Mouse (Mus musculus): ENCODE data around the gene Ttll6. TPM values are rescaled to one million over a fixed set of nuclear protein-coding genes. Genes with fewer than 3 reads are reported as not detected.
A peak's percentile ranks its signal among the peaks of the same experiment; 100 is the strongest.

Ttll6 gene
- polyA plus RNA-seq, 1 experiment from 2014 or later = not detected

- no peaks in the 10 kb centered on the region for H3K36me3 ChIP-seq
- H3K9me3 ChIP-seq = no peaks in the 10 kb centered on the region
Measured at GRCm38 (mm10) chr11:96168125-96168524, 34.5 kb downstream of the Ttll6 start.

DNA sequence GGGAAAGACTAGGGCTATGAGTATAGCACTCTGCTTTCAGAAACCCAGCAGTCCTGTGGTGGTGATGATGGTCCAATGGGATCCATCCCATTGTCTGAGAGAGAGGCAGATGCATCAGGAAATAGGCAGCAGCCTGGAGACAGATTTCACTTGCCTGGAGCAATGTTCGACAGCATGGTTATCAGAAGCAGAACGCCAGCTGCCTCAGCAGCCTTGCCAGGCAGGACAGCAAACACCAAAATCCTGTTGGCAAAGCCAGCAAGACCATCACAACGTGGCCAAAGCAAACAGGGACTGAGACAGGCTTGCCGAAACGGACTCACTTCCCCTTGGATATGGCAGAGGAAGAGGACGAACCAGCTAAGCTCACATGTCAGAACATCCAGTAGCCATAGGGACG lies 35.4 kb downstream of the Ttll6 start:
- WGBS = 21% methylated on average over 7 of the region's 7 CpGs
- H3K36me3 ChIP-seq = no peaks in the 10 kb centered on the region

More at GRCm38 (mm10) chr11:96168125-96168524, 34.5 kb downstream of the Ttll6 start:
- no peak overlapping the region for H3K27ac ChIP-seq (replicated peaks)
- no peak overlapping the region for H3K4me2 ChIP-seq
- H3K4me1 ChIP-seq = 0 out of 2 replicates have a peak, but pooled peaks cover 4% of the 10 kb centered on the region
- 29% methylated on average over 9 of the region's 9 CpGs for WGBS
- no peak overlapping the region for H3K4me3 ChIP-seq
- ATAC-seq (ENCODE audit: extremely low read depth, insufficient number of reproducible peaks, low FRiP score, low TSS enrichment) = no peak
- no peak overlapping the region for H3K9ac ChIP-seq
- H3K27me3 ChIP-seq (replicated peaks) = peaks cover 100% of the 10 kb centered on the region

DNA sequence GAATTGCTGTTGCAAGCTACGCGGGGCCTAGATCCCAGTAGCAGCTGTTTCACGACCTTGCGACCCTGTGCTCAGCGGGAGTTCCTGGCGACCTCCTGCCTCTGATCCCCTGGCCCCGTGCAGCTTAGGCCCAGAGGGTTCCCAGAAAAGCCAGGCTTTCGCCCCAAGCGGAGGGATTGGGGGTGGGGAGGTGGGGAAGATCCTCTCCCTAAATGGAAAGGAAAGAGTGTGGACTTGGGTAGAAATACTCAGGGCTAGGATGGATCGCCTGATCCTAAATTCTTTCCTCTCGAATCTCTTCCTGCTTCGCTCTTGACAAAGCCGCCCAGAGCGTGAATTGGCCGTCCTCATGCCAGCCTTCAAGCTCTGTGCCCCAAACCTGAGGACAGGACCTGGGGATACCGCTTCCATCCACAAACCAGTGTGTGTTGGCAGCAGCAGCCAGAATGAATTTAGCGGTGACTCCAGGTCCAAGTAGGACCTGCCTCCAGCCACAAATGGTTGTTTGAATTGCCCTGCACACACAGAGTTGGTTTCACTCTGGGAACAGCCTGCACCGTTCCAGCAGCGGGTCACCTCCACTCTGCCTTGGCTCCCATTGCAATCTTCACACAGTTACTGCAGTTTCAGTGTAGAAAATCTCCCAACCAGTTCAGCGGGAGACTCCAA lies 37.3 kb downstream of the Ttll6 start:
- H3K27me3 ChIP-seq (replicated peaks) = peaks cover 100% of the 10 kb centered on the region
- ATAC-seq (ENCODE audit: extremely low read depth, insufficient number of reproducible peaks, low FRiP score, low TSS enrichment) = no peak
- H3K9me3 ChIP-seq = no peaks in the 10 kb centered on the region
- no peaks in the 10 kb centered on the region for H3K36me3 ChIP-seq
- H3K9ac ChIP-seq = no peak overlapping the region
- no peak overlapping the region for H3K27ac ChIP-seq (replicated peaks)
- 0 out of 2 replicates have a peak, but pooled peaks cover 4% of the 10 kb centered on the region for H3K4me1 ChIP-seq
- 3% methylated on average over 20 of the region's 20 CpGs for WGBS
- H3K4me2 ChIP-seq = no peak overlapping the region
- peak overlapping the region; percentile 2; the same call in 1 of the 2 replicates for H3K4me3 ChIP-seq

More for the DNA sequence above, 35.4 kb downstream of the Ttll6 start:
- Histone ChIP-seq H3K27me3 (replicated peaks) (peaks cover 100% of the 10 kb centered on the region), H3K27ac (replicated peaks) (no peak overlapping the region), H3K9me3 (no peaks in the 10 kb centered on the region), H3K4me3 (no peak overlapping the region), H3K4me1 (0 out of 2 replicates have a peak, but pooled peaks cover 4% of the 10 kb centered on the region), H3K4me2 (no peak overlapping the region), H3K9ac (no peak overlapping the region)
- ATAC-seq (ENCODE audit: extremely low read depth, insufficient number of reproducible peaks, low FRiP score, low TSS enrichment) = no peak

- Histone ChIP-seq H3K4me2 (no peak overlapping the region), H3K27me3 (replicated peaks) (peaks cover 100% of the 10 kb centered on the region)
- WGBS = 6% methylated on average over 3 of the region's 3 CpGs
Measured at GRCm38 (mm10) chr11:96171601-96172000, 38.0 kb downstream of the Ttll6 start.

GRCm38 (mm10) chr11:96172511-96173287 lies 39.1 kb downstream of the Ttll6 start:
- ATAC-seq (ENCODE audit: extremely low read depth, insufficient number of reproducible peaks, low FRiP score, low TSS enrichment) = no peak
- Histone ChIP-seq H3K9ac (no peak overlapping the region), H3K4me1 (0 out of 2 replicates have a peak, but pooled peaks cover 4% of the 10 kb centered on the region), H3K27me3 (replicated peaks) (peaks cover 100% of the 10 kb centered on the region), H3K36me3 (no peaks in the 10 kb centered on the region), H3K4me3 (no peak overlapping the region), H3K27ac (replicated peaks) (no peak overlapping the region), H3K4me2 (no peak overlapping the region), H3K9me3 (no peaks in the 10 kb centered on the region)
- 1% methylated on average over 25 of the region's 25 CpGs for WGBS

More at GRCm38 (mm10) chr11:96171601-96172000, 38.0 kb downstream of the Ttll6 start:
- no peaks in the 10 kb centered on the region for H3K36me3 ChIP-seq
- H3K9ac ChIP-seq = no peak overlapping the region
- 0 out of 2 replicates have a peak, but pooled peaks cover 4% of the 10 kb centered on the region for H3K4me1 ChIP-seq
- no peak overlapping the region for H3K27ac ChIP-seq (replicated peaks)
- no peaks in the 10 kb centered on the region for H3K9me3 ChIP-seq
- no peak overlapping the region for H3K4me3 ChIP-seq
- no peak for ATAC-seq (ENCODE audit: extremely low read depth, insufficient number of reproducible peaks, low FRiP score, low TSS enrichment)

GRCm38 (mm10) chr11:96173288-96173840 lies 39.8 kb downstream of the Ttll6 start:
- Histone ChIP-seq H3K9me3 (no peaks in the 10 kb centered on the region), H3K9ac (no peak overlapping the region), H3K27ac (replicated peaks) (no peak overlapping the region), H3K4me1 (0 out of 2 replicates have a peak, but pooled peaks cover 4% of the 10 kb centered on the region), H3K36me3 (no peaks in the 10 kb centered on the region), H3K4me2 (no peak overlapping the region), H3K27me3 (replicated peaks) (peaks cover 100% of the 10 kb centered on the region), H3K4me3 (no peak overlapping the region)
- WGBS = under 1% methylated on average over 16 of the region's 16 CpGs
- no peak for ATAC-seq (ENCODE audit: extremely low read depth, insufficient number of reproducible peaks, low FRiP score, low TSS enrichment)

GRCm38 (mm10) chr11:96174881-96175280 lies 41.3 kb downstream of the Ttll6 start:
- Histone ChIP-seq H3K27ac (replicated peaks) (no peak overlapping the region), H3K9ac (no peak overlapping the region), H3K36me3 (no peaks in the 10 kb centered on the region), H3K4me2 (no peak overlapping the region), H3K4me3 (no peak overlapping the region), H3K9me3 (no peaks in the 10 kb centered on the region), H3K27me3 (replicated peaks) (peaks cover 100% of the 10 kb centered on the region), H3K4me1 (0 out of 2 replicates have a peak, but pooled peaks cover 4% of the 10 kb centered on the region)
- no peak for ATAC-seq (ENCODE audit: extremely low read depth, insufficient number of reproducible peaks, low FRiP score, low TSS enrichment)
- 1% methylated on average over 6 of the region's 6 CpGs for WGBS

DNA sequence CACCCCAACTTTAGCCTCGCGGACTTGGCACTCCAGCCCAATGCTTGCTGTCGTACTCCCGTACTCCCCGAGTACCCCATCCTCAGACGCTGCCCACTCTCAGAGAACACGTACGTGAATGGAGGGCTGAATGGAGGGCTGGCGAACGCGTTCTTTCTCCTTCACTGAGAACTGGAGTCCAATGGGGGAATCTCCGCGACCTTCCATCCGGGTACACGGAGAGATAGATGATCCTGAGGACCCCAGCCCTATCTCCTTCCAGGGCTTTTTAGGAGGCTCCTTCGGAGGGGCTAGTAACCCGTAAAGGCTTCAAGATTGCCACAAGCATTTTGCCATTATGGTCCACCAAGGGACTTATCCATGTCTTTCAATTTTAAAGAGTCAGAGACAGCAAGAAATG lies 41.9 kb downstream of the Ttll6 start:
- ATAC-seq (ENCODE audit: extremely low read depth, insufficient number of reproducible peaks, low FRiP score, low TSS enrichment) = no peak
- Histone ChIP-seq H3K9me3 (no peaks in the 10 kb centered on the region), H3K27me3 (replicated peaks) (peaks cover 100% of the 10 kb centered on the region), H3K36me3 (no peaks in the 10 kb centered on the region), H3K9ac (no peak overlapping the region), H3K4me1 (0 out of 2 replicates have a peak, but pooled peaks cover 4% of the 10 kb centered on the region), H3K4me3 (no peak overlapping the region), H3K4me2 (no peak overlapping the region), H3K27ac (replicated peaks) (no peak overlapping the region)
- 2% methylated on average over 17 of the region's 17 CpGs for WGBS

- no peak overlapping the region for H3K9ac ChIP-seq
- H3K27ac ChIP-seq (replicated peaks) = no peak overlapping the region
- no peak for ATAC-seq (ENCODE audit: extremely low read depth, insufficient number of reproducible peaks, low FRiP score, low TSS enrichment)
- no peaks in the 10 kb centered on the region for H3K36me3 ChIP-seq
- no peaks in the 10 kb centered on the region for H3K9me3 ChIP-seq
- H3K4me2 ChIP-seq = no peak overlapping the region
- no peaks in the 10 kb centered on the region for H3K4me1 ChIP-seq
- no peak overlapping the region for H3K4me3 ChIP-seq
- WGBS = 2% methylated on average over 9 of the region's 9 CpGs
- peaks cover 100% of the 10 kb centered on the region for H3K27me3 ChIP-seq (replicated peaks)
Measured at GRCm38 (mm10) chr11:96175951-96176530, 42.5 kb downstream of the Ttll6 start.

DNA sequence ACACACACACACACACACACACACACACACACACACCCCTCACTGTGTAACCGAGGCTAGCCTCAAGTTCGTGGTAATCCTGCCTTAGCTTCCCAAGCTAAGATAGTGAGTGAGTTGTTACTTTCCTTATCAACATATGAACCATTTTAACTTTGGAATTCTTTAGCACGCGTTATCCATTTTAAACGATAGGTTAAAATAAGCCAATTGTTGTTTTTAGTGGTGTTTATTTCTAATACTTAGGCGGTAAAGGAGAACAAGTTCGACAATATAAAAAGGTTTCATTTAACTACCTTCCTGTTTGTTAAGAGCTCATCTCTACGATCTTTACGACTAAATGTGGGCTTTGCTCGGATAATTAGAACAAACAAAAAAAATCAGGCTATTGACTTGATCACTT lies 43.3 kb downstream of the Ttll6 start:
- H3K9me3 ChIP-seq = no peaks in the 10 kb centered on the region
- no peak overlapping the region for H3K9ac ChIP-seq
- 1% methylated on average over 10 of the region's 10 CpGs for whole genome bisulfite sequencing
- no peaks in the 10 kb centered on the region for H3K4me1 ChIP-seq
- peaks cover 100% of the 10 kb centered on the region for H3K27me3 ChIP-seq (replicated peaks)
- ATAC-seq (ENCODE audit: extremely low read depth, insufficient number of reproducible peaks, low FRiP score, low TSS enrichment) = no peak
- H3K4me2 ChIP-seq = no peak overlapping the region
- no peaks in the 10 kb centered on the region for H3K36me3 ChIP-seq
- no peak overlapping the region for H3K27ac ChIP-seq (replicated peaks)
- no peak overlapping the region for H3K4me3 ChIP-seq

Measured in heart, embryonic 13.5 days (tissue).